In the genomic region with DNA sequence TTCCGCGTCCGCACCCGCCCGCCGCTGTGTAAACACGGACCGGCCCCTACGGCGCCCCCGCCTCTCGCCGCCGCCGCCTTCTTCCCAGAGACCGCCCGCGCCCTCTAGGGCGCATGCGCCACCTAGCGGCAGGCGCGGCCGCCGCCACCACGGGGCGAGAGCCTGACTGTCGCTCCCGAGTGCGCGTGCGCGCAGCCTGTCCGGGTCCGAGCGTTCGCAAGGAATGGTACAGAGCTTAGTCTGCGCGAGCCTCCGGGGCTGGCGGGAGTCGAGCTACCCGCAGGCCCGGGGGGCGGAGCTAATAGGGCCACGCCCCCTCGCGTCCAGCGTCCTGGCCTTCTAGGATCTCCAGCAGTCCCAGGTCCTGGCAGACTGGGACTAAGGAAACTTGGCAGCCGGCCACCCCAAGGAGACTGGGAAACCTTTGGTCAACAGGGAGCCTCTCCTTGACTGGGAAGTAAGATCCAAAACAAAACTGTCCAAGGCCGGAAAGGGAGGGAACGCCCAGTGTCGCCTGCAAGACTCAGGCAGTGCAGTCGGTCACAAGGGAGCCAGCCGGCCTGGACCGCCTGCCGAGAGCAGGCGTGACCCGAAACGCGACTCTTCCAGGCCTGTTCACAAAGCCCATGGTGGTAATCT, we compare ENCODE assay signal across 7 mouse cellular contexts. TPM values are rescaled to one million over a fixed set of nuclear protein-coding genes. Genes with fewer than 3 reads are reported as not detected.
A peak's percentile ranks its signal among the peaks of the same experiment; 100 is the strongest.
DNase-seq lines count a peak whose midpoint lies in the region; ATAC-seq lines count a peak whose summit lies in the region.

A gene (minus strand): TSS at position 303 of the 639 bp plus-strand sequence.

- peak within 1 kb of the TSS; percentile 91 for H3K4me3 ChIP-seq in intestine, embryonic 16.5 days (ENCODE audit: low read length)
- H3K4me3 ChIP-seq in midbrain, embryonic 11.5 days (ENCODE audit: low read depth, low read length) = peak within 1 kb of the TSS; percentile 91

- intact Hi-C loops in left cerebral cortex, postnatal 36 days (cut with DNase I) = loop anchor here (5.0 kb wide), 1 partner anchor 88 kb away; no protein-coding TSS in a partner anchor

- no peaks in the 10 kb centered on the region for H3K9me3 ChIP-seq in intestine, embryonic 16.5 days (ENCODE audit: control insufficient read depth, low read length)
- no peaks in the 10 kb centered on the region for H3K9me3 ChIP-seq in midbrain, embryonic 11.5 days (ENCODE audit: control insufficient read depth, low read length)

- ATAC-seq in intestine, embryonic 16.5 days = peak; percentile 94
- ATAC-seq in midbrain, embryonic 11.5 days (ENCODE audit: low FRiP score) = peak; percentile 98

- H3K4me1 ChIP-seq in intestine, embryonic 16.5 days (ENCODE audit: control insufficient read depth, insufficient read depth, low read length) = peaks cover 11% of the 10 kb centered on the region
- H3K4me1 ChIP-seq in midbrain, embryonic 11.5 days (ENCODE audit: control insufficient read depth, insufficient read depth, low read length) = peaks cover 8% of the 10 kb centered on the region

- peak within 1 kb of the TSS; percentile 98 for H3K9ac ChIP-seq in intestine, embryonic 16.5 days (ENCODE audit: low read depth, low read length)
- peak within 1 kb of the TSS; percentile 97 for H3K9ac ChIP-seq in midbrain, embryonic 11.5 days (ENCODE audit: low read length)

- no peaks in the 10 kb centered on the region for H3K36me3 ChIP-seq in intestine, embryonic 16.5 days (ENCODE audit: control insufficient read depth, insufficient read depth, low read length)
- no peaks in the 10 kb centered on the region for H3K36me3 ChIP-seq in midbrain, embryonic 11.5 days (ENCODE audit: control insufficient read depth, insufficient read depth, low read length)

- peak within 1 kb of the TSS; percentile 65 for H3K4me2 ChIP-seq in intestine, embryonic 16.5 days (ENCODE audit: low read depth, low read length)
- H3K4me2 ChIP-seq in midbrain, embryonic 11.5 days = peak within 1 kb of the TSS; percentile 63

- H3K27ac ChIP-seq in intestine, embryonic 16.5 days (ENCODE audit: low read length) = peak within 1 kb of the TSS; percentile 98
- peak within 1 kb of the TSS; percentile 92 for H3K27ac ChIP-seq in midbrain, embryonic 11.5 days (ENCODE audit: low read depth, low read length)

- no peaks in the 10 kb centered on the region for H3K27me3 ChIP-seq in intestine, embryonic 16.5 days (replicated peaks; ENCODE audit: control insufficient read depth, insufficient read depth, low read length)
- no peaks in the 10 kb centered on the region for H3K27me3 ChIP-seq in midbrain, embryonic 11.5 days (ENCODE audit: control insufficient read depth, insufficient read depth, low read length)

- under 1% methylated on average over 58 of the region's 61 CpGs for WGBS in intestine, embryonic 16.5 days
- under 1% methylated on average over 49 of the region's 61 CpGs for WGBS in midbrain, embryonic 11.5 days

- peak; percentile 100 for DNase-seq in adrenal gland, adult 2 months
- peak; percentile 98 for DNase-seq in embryo, embryonic 11.5 days (ENCODE audit: low read depth, low spot score)
- DNase-seq in gastrocnemius, postnatal 4 days (ENCODE audit: low spot score in 2 of 2) = peak; percentile 97
- peak; percentile 96 to 98 for DNase-seq in left cerebral cortex, postnatal 36 days (ENCODE audit: low spot score in 2 of 2)
- peak; percentile 100 for DNase-seq in midbrain, embryonic 11.5 days (ENCODE audit: low spot score, missing footprints)
- DNase-seq in skeletal muscle tissue, adult 2 months (ENCODE audit: low read depth, low spot score) = peak; percentile 99

RNA-seq across cellular contexts. Expression of the gene that starts here (rescaled TPM):
- 10 to 100 TPM; 45.9 to 49.9 TPM for total RNA-seq in adrenal gland, adult 2 months (2021)
- 5.8 and 6.6 TPM in 2 replicates for polyA plus RNA-seq in adrenal gland, adult 2 months (2012; rRNA removed)
- total RNA-seq in gastrocnemius, postnatal 4 days (2021) = 10 to 100 TPM; 39.8 to 51.5 TPM
- 31.2 and 31.9 TPM in 2 replicates for polyA plus RNA-seq in intestine, embryonic 16.5 days (2015; fragmentation: Nextera tagmentation; extraction: Ambion mirVana)
- 10 to 100 TPM; 35.3 to 41.0 TPM for total RNA-seq in left cerebral cortex, postnatal 36 days (2021)
- 23.4 and 28.9 TPM in 2 replicates for polyA plus RNA-seq in midbrain, embryonic 11.5 days (2014; fragmentation: Nextera tagmentation; extraction: Ambion mirVana)

Comparison
In these comparisons a context has a peak if more than half of its experiments do, and no peak if none do; other contexts are left out.
1. Peak in every context shown above with its lines: DNase-seq, ATAC-seq, H3K4me3 ChIP-seq and H3K27ac ChIP-seq.